Mouse (Mus musculus) spleen, embryonic (tissue): ENCODE measurements around the gene Aagab.

Source experiments
- CTCF ChIA-PET: fragments of 350-600 bp; sonication (Branson Sonifier 250); formaldehyde crosslinking; loops from one replicate; lab custom pipeline; 2022; lab: Charles Lee

Gene Aagab

DNA sequence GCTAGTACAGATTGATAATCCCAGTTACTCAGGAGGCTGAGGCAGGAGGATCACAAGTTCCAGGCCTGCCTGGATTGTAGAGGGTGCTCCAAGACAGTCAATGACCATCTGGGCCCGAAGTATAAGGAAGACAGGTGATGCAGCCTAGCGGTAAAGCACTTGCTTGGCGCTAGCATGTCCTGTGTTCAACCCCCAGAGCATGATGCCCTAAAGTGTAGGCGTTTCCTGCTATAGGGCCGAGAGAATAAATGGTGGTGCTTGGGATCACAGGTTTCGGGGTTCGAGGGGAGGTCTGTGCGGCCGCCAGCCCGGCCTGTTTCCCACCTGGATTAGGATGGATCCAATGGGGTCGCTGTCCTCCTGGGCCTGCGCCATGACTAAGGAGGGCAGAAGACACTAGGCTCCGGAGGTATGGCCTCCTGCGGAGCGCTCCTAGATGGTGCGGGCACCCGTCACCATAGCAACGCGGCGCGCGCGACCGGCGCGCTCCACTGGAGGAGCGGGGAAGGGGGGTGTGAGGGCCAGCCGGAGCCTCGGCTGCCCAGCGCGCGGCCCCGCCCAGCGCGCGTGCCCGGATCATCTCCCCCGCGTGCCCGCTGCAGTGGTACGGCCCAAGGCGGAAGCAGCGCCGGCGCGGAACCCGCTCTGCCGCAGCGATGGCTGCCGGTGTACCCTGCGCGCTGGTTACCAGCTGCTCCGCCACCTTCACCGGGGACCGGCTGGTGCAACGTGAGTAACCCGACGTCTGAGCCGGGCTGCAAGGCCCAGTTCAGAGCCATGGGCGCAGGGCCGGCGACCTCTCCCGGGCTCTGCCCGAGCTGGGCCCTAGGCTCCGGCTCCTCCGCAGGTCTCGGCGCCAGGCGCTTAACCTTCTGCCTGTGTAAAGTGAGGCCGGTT is at the start of gene Aagab, which contains the start of gene Iqch:
Aagab (plus strand) TSS at position 618 of the 897 bp plus-strand sequence.
Iqch (minus strand) TSS at position 451 of the 897 bp plus-strand sequence.
- CTCF ChIA-PET: interaction anchor here (0.6 to 0.7 kb wide), 2 partner anchors 462 to 1153 kb away, joined by 5 read pairs; no protein-coding TSS in a partner anchor

DNA sequence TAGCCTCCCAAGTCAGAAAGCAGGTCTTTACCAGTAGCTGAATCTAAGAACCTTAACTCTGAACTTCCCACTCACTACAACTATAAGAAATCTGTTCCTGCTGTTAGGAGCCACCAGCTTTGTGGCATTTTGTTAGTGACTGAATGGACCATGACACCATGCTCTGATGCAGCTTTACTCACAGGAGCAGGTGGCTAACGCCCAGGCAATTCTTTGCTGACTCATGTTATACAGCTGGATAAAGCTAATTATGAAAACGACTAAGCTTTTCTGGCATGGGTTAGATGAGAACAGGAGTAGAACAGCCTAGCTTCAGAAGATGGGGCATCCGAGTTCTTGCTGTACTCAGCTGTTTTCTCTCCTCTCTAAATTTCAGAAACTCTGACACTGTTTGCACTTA is 48.8 kb upstream of the Aagab start:
- CTCF ChIA-PET: no interaction called here

DNA sequence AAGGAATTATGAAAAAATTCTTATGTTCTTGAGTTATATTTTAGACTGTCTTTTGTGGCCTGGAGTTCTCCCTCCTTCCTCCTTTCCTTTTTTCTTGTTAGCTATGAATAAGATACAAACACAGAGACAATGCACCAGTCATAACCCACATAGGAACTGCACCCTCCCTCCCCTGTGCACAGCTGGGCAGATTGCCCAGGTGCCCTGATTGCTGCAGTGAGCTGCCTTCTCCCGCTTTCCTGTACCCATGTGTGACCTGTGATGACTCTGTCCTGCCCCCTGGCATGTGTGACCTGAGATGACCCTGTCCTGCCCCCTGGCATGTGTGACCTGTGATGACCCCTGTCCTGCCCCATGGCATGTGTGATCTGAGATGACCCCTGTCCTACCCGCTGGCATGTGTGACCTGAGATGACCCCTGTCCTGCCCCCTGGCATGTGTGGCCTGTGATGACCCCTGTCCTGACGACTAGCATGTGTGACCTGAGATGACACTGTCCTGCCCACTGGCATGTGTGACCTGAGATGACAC is 46.9 kb upstream of the Aagab start:
- CTCF ChIA-PET: interaction anchor here (0.7 kb wide), 1 partner anchor 336 kb away, joined by 4 read pairs; no protein-coding TSS in a partner anchor

DNA sequence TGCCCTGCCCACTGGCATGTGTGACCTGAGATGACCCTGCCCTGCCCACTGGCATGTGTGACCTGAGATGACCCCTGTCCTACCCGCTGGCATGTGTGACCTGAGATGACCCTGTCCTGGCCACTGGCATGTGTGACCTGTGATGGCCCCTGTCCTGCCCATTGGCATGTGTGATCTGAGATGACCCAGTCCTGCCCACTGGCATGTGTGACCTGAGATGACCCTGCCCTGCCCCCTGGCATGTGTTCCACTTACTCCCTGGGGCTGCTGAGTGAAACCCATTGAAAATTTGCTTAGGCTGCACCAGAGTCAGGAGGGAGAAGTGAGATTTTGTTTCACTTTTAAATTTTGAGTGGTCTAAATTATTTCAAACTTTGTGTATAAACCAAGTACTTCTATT is 46.1 kb upstream of the Aagab start:
- CTCF ChIA-PET: no interaction called here

DNA sequence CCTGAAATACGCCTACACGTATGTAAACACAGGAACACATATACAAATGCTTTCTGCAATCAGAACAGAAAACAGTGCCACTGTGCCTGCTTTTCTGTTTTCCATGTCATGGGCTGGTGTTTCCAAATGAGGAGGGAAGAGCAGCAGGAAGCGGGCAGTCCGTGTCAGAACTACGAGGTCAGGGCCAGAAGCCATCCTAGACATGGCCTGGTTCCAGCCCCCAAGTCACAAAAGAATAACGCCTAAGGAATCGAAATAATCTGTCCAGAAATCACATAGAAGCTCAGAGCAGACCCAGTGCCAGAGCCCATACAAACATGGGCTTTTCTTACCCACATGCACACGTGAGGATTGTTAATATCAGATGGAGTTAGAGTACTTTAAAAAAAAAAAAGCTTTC is 45.5 kb upstream of the Aagab start:
- CTCF ChIA-PET: no interaction called here

DNA sequence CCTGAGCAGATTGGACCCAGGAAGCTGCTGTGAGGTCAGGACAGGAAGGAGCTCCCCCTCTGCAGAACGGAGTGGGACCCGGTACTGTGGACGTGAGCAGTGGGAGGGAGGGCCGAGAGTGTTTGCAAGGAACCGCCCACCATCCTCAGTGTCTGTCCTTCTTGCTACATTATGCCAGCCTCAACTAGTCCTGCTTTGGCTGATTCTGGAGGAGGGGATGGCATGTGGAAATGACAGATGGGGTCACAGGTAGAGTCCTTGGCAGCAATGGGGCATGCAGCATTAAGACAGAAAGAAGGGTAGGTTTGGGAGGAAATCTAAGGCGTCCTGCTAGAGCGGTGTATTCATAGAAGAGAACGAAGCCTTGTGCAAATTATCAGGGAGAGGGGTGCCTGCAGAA is 40.5 kb upstream of the Aagab start:
- CTCF ChIA-PET: no interaction called here

DNA sequence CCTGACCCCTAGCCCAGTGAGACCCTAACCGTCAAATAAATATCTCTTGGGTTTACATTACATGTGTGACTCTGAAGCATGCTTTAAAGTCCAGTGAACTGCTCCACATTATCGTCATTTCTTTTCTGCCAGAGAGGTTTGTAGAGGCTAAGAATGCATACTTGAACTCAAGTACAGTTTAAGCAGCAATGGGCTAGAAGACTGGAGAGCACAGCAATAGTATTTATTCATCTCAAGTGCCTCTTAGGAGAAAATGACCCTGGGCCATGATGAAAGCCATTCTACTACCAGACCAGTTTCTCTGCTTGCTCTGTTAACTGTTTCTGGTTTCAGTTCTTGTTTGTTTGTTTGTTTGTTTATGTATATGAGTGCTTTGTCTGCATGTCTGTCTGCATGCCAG is 39.0 kb upstream of the Aagab start:
- CTCF ChIA-PET: no interaction called here

DNA sequence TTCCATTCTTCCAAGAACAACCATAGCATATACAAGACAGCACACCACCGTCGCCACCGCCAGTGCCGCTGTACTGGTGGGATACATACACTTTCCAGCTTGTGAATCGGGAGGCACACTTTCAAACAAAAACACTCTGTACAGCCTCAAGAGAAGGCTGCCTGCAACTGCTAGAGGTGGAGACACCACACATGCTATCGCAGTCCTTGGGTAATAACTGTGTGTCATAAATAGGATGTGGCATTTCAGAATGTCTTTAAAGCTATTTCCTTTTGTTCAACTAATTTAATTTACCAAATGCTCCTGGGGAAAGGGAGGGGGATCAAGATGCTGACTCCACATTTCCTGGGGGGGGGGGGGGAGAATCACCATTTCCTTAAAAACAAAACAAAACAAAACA is 34.1 kb upstream of the Aagab start:
- CTCF ChIA-PET: no interaction called here

DNA sequence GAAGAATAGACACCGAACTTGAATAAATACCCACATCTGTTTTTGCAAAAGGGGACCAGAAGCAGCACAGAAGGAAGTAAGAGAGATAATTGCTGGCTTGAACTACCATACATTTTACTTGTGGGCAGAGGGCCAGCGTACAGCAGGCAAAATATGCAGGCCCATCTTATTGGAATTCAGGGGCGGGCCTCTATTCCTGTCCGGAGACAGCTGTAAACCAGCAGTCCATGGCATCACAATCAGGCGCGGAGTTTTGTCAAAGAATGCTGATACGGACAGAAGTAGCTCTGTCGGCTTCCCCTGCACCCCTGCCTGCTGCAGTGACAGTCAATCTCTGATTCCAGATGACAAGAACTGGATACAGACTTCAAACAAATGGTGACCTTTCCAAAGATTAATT is 33.7 kb upstream of the Aagab start:
- CTCF ChIA-PET: no interaction called here

DNA sequence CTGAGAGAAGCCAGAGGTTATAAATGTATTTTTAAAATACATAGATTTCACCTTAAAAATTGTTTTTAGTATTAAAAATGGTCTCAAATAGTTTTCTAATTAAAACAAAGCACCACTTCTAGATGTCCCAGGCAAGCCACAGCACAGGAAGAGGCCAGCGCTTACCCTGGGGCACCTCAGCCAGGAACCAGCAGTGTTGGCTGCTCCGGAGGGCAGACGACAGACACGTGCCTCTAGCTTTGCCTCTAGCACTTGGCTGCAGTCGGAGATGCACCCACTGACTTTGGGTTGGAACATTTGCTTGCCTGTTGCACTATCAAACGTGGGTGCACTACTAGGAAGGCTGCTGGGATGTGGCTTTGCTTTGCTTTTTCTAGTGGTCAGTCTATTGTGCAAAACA is 30.6 kb upstream of the Aagab start:
- CTCF ChIA-PET: no interaction called here

DNA sequence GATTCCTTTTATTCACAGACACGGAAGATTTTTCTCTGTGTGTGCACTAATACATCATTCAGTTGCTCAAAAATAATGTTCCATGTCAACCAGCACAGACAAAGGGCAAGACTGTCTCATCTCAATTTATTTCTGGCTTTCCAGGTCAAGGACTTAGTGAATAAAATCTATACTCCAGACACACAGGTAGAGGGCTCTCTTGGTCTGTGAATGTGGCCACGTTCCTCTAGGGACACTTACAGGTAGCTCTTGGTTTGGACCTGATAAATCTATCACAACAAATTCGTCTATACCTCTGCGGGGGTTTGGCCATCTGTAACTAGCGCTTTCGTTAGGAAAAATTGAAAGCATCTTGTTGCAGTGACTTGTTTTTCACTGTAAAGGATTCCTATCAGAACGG is 29.6 kb upstream of the Aagab start:
- CTCF ChIA-PET: no interaction called here

DNA sequence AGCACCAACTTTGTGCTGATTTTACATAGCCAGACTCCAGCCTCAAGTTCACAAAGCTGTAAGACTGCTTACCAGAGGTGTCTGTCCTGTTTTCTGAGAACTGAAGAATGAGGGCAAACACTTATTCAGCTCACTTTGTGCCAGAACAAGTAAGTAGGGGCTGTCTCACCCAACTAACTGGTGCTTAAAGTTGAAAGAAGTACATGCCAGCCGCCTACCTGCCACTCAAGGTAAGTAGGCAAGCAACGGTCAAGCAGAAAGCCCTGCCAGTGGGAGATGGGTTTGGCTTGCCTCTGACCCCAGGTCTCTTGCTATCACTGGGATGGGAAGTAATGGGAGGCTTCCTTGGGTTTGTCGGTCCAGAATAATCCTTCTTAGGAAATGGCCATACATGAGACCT is 25.0 kb upstream of the Aagab start:
- CTCF ChIA-PET: no interaction called here

DNA sequence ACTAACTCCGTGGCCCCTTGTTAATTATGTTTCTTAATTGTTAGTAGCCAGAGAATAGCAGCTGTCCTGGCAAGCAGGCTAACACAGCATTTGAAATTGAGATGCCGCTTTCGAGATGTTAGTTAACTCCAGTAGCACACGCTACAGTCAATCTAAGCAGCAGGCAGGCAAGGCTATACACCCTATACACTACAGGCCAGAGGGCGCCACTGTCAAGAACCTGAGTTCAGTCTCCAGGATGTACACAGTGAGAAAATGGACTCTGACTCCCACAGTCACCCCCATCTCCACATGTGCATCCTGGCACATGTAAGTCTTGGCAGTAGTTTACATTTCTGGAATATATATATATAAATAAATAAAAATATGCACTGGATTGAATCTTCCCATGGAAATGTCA is 22.8 kb upstream of the Aagab start:
- CTCF ChIA-PET: no interaction called here

DNA sequence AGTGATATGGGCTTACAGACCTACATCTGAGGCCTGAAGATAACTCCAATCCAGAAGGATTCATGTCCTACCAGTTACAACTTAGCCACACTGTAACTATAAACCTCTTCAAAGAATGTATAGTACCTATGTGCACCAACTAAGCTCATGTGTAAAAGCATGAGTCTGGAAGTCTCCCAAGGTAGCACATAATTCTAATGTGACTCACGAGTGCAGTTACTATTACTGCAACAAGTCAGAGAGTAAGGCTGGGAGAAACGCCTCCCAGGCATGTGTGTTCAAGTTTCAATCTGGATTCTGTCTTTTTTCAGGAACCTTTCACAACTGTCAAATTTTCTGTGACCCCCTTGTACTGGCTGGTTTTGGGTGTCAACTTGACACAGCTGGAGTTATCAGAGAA is 22.4 kb upstream of the Aagab start:
- CTCF ChIA-PET: interaction anchor here (0.7 kb wide), 1 partner anchor 18 kb away, joined by 3 read pairs; no protein-coding TSS in a partner anchor

DNA sequence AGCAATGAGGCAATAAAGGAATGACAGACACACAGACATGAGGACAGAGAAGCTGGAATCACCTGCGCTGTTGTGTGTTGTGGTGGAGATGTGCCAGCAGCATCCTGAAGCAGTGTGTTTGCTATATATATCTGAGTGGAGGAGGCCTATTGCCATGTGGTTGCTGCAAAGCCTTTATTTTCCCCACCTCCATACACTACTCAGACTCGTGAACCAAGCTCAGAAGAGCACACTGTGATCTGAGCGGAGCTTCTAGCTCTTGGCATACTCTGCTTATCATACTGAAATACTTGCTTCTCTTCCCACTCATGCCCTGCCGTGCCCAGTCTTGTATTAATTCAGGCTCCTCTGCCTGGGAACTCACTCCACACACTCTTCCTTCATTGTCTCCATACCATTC is 20.7 kb upstream of the Aagab start:
- CTCF ChIA-PET: no interaction called here

DNA sequence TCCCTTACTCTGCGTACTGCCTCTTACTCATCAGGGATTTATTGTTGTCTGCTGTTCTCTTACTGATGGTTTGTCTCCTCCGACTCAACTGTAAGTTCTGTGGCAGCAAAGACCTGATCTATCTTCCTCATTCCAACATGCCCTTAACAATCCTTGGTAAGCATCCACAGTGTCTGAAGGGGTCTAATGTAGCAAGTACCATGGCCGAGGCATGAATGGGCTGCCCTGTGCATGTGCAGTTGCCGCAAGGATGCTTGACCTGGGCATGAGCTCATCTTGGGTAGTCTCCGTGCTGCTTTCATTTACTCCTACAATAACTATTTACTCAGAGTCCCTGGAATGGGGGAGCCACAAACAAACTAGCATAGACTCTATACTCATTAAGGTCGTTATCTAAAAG is 17.2 kb upstream of the Aagab start:
- CTCF ChIA-PET: no interaction called here

DNA sequence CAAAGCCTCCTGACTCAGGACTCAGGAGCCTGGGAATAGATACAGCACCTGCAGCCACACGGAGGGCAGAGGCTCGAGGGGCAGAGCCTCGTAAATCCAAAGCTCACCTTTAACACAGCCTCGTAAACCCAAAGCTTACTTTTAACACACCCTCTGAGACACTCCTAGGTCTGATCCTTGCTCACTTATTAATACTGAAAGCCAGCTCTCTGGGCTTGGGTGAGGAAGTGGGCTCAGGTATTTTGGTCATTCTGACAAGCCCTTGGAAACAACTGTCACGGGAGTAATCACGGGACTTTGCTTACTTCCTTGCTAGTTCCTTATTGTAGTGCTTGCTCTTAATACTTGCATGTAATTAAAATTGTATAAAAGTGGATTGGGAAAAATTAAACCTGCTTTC is 13.3 kb upstream of the Aagab start:
- CTCF ChIA-PET: interaction anchor here (0.6 kb wide), 1 partner anchor 206 kb away, joined by 8 read pairs; no protein-coding TSS in a partner anchor

DNA sequence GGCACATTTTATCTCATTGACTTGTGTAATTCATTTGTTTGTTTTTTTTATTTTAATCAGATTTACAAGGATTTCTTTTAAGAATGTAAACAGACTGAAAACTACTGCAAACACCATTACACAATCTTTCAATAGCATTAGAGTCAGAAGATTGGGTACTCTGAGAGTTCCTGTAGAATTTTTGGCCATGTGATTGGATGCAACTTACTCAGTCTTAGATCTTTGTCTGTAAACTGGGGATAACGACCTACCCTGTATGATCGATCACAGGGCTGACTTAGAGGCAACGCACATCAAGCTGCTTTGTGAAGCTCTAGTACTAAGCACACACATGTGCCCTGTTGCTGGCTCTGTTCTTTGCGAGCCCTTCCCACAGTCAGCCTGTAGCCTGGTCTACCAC is 11.9 kb upstream of the Aagab start:
- CTCF ChIA-PET: no interaction called here

DNA sequence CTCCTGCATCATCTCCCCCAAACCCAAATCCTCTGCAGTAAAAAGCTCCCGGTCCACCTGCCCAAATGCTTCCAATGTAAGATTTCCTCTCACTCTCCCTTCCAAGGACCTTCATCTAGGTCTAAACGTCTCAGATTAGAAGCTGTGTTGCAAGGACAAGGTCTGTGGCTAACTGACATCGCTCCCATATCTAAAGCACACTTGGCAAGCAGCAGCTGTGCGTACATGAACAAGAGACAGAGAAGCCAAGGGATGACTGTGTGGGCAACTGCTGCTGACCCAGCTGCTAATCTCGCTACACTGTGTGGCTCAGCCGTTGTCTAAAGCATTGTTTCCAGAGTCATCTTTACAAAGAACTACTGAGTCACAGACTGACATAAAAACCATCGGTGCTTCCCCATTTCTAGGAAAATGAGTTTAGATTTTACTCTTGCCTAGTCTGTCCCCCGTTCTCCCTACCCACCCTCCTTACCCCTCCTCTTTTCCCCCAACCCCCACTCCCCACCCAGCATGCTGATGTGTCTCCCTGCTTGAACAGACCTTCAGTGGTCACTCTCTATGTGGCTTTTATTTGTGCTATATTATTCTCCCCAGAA is 10.7 kb upstream of the Aagab start:
- CTCF ChIA-PET: no interaction called here

DNA sequence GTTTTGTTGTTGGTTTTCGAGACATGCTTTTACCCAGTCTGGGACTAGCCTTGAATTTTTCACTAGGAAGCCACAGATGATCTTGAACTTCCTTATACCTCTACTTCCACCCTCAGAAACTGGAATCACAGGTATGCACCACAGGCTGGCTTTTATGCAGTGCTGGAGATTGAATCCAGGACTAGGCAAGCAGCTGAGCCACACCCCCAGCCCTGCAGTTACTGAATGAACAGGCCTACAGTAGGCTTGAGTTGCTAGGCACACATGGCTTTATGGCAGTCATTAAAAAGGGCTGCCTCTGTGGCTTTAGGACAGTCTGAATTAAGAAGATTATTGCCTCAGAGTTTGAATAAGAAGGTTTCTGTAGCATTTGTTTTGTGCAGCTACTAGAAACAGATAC is 7.4 kb upstream of the Aagab start:
- CTCF ChIA-PET: interaction anchor here (0.6 kb wide), 1 partner anchor 10 kb away, joined by 5 read pairs; no protein-coding TSS in a partner anchor

DNA sequence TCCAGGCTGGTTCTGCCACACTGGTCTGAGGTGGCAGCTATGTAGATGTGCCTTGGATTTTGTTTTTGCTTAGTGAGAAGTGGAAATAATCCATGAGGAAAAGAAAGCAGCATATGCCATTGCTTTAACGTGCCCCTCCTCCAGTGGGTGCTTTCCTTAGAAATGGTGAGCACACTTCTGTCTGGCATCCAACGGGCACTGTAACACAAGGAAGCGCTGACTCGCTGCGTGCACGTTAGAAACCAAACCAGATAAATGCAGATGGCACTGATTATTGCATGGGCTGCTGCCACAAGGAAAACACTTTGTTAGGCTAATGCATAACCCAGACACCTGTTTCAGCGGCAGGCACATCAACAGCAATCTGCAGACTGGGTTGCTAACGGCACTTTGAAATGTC is 6.8 kb upstream of the Aagab start:
- CTCF ChIA-PET: no interaction called here

DNA sequence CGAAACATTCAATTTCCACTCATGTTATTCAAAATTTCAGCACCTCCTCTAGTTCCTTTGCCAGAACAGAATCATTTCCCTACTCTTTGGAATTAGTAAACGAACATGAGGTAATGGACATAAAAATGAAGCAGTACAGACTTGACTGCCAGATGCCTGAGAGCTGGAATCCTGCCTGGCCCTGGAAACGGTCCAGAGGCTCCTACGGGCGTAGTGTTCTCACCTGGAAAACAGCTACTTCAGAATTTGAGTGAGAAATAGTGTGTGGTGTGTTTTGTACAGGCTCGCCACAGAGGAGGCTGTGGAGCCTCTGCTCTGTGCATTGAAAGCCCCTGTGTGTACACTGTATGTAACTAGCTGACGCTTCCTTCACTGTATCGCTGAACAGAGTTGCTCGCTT is 5.8 kb upstream of the Aagab start:
- CTCF ChIA-PET: no interaction called here

DNA sequence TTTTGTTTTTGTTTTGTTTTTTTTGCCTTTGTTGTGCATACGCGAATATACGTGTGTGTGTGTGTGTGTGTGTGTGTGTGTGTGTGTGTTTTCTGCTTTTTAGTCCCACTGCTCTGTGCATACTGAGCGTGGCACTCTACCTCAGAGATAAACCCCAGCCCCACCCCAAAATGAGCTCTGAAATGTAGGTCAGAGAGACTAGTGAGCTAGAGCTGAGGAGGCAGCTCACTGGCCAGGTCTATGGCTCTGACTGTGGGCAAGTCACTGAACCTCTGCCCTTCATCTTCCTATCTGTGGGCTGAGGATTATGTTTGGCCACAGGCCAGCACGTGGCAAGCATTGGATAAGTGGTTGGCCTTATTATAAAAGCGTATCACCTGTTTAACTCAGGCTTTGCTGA is 1.4 kb downstream of the Aagab start:
- CTCF ChIA-PET: interaction anchor here (0.6 kb wide), 1 partner anchor 46 kb away, joined by 14 read pairs; no protein-coding TSS in a partner anchor
